Comparison of ENCODE assay signal across 8 mouse cellular contexts in the genomic region with DNA sequence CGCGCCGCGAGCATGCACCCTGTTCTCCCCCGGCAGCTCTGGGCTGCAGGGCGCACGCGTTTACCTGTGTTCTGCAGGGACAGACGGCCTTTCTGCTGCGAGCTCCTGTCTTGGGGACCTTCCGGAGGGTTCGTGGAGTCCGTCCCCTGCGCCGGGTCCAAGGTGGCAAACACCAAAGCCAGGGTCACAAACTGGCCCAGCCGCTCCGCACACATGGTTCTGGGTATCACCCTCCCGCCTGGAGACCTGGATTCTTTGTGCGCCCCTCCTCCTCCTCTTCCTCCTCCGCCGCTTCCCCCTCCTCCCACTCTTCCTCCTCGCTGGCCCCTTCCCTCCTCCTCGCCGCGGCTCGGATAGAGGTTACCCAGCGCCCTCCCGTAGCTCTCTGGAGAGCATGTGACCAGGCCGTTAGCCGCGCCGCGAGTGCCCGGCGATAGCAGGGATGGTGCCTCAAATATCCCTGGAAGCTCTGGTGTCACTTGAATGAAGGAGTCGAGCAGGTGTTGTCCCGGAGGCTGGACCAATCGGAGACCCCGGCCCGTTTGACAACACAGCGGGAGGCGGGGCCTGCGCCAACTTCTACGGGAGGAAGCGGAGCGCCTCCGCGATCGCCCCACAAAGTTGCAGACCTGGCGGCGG. TPM values are rescaled to one million over a fixed set of nuclear protein-coding genes. Genes with fewer than 3 reads are reported as not detected.
DNase-seq lines count a peak whose midpoint lies in the region; ATAC-seq lines count a peak whose summit lies in the region.

A gene (minus strand): TSS at position 427 of the 639 bp plus-strand sequence.

- no peaks in the 10 kb centered on the region for H3K36me3 ChIP-seq in hindbrain, embryonic 11.5 days (ENCODE audit: control insufficient read depth, insufficient read depth, low read length)

- H3K4me2 ChIP-seq in hindbrain, embryonic 11.5 days (replicated peaks; ENCODE audit: low read depth, low read length), result peak within 1 kb of the TSS; percentile 98

- H3K27ac ChIP-seq in hindbrain, embryonic 11.5 days (ENCODE audit: low read depth, low read length), result no peak within 1 kb of the TSS

- H3K27me3 ChIP-seq in hindbrain, embryonic 11.5 days (ENCODE audit: control insufficient read depth, insufficient read depth, low read length), result peaks cover 20% of the 10 kb centered on the region

- peak within 1 kb of the TSS; percentile 32 for H3K9ac ChIP-seq in hindbrain, embryonic 11.5 days (ENCODE audit: low read depth, low read length)

- H3K9me3 ChIP-seq in hindbrain, embryonic 11.5 days (ENCODE audit: control insufficient read depth, low read length), result no peaks in the 10 kb centered on the region

- peak; percentile 86 for ATAC-seq in hindbrain, embryonic 11.5 days (ENCODE audit: low FRiP score)
- no peak for ATAC-seq in erythroid progenitor cell, adult 5-6 weeks (replicated peaks; ENCODE audit: low FRiP score, poor library complexity, severe bottlenecking)

- H3K4me1 ChIP-seq in hindbrain, embryonic 11.5 days (replicated peaks; ENCODE audit: control insufficient read depth, insufficient read depth, low read length), result peaks cover 8% of the 10 kb centered on the region

- peak; percentile 91 for DNase-seq in MEL-GATA-1-ER (ENCODE audit: extremely low read depth, low read depth)
- peak; percentile 7 to 20 for DNase-seq in adrenal gland, postnatal 4 days (ENCODE audit: low spot score in 2 of 2)
- DNase-seq in frontal cortex, postnatal 10 days (ENCODE audit: low spot score in 2 of 2), result peak; percentile 39 to 59
- DNase-seq in hindbrain, embryonic 11.5 days (ENCODE audit: low spot score), result peak; percentile 83
- peak; percentile 60 to 75 for DNase-seq in layer of hippocampus, postnatal 14 days (ENCODE audit: low spot score in 2 of 2)
- peak; percentile 58 for DNase-seq in lung, postnatal 14 days
- DNase-seq in right cerebral cortex, postnatal 10 days (ENCODE audit: low spot score in 2 of 2), result peak; percentile 84 to 86

- H3K4me3 ChIP-seq in hindbrain, embryonic 11.5 days (ENCODE audit: low read depth, low read length), result peak within 1 kb of the TSS; percentile 50

- 0% methylated on average over 47 of the region's 51 CpGs for WGBS in hindbrain, embryonic 11.5 days

RNA-seq across cellular contexts. Expression of the gene that starts here (rescaled TPM):
- total RNA-seq in adrenal gland, postnatal 4 days (2021), result 1 to 10 TPM; 2.0 to 2.5 TPM
- polyA plus RNA-seq in hindbrain, embryonic 11.5 days (2014; fragmentation: Nextera tagmentation; extraction: Ambion mirVana), result 0.64 and 0.96 TPM in 2 replicates
- total RNA-seq in layer of hippocampus, postnatal 14 days (2021), result 1 to 10 TPM; 5.0 to 6.4 TPM
- not detected in 2 replicates for total RNA-seq in erythroid progenitor cell, adult 5-6 weeks (2015; ENCODE audit: low replicate concordance)
- total RNA-seq in erythroid progenitor cell, adult 5-6 weeks (2017; ENCODE audit: low replicate concordance), result not detected in 2 replicates

Comparison
In these comparisons a context has a peak if more than half of its experiments do, and no peak if none do; other contexts are left out.
1. Peak in DNase-seq, ATAC-seq, H3K4me3 ChIP-seq, H3K9ac ChIP-seq and H3K4me2 ChIP-seq in hindbrain, embryonic 11.5 days; RNA of the gene not detected or under 1 TPM.
2. DNase-seq: peak in every context shown above with its lines; median percentile 91 in MEL-GATA-1-ER; 85 in right cerebral cortex, postnatal 10 days; 83 in hindbrain, embryonic 11.5 days; 68 in layer of hippocampus, postnatal 14 days; 58 in lung, postnatal 14 days; 49 in frontal cortex, postnatal 10 days; 14 in adrenal gland, postnatal 4 days.